Mouse (Mus musculus) lung, postnatal 0 days (tissue): ENCODE measurements at regions not wholly inside any gene's neighbourhood (a gene's known extent, or its start where the extent isn't known, plus 50 kb on each side); places are given as distances from the start of the nearest gene placed in this dataset.
A peak's percentile ranks its signal among the peaks of the same experiment; 100 is the strongest.

Experiments used
- ATAC-seq: fragments of 200-750 bp; cut with Nextera tagmentation; 2 replicates; pipeline ENCODE4 v1.8.0; 2017; ENCODE audit warnings: moderate library complexity
- DNase-seq: peaks from one replicate; pipeline ENCODE4 v3.0.0-alpha.2; 2016; ENCODE audit warnings: low spot score
- H3K27ac ChIP-seq: fragments of 300-500 bp; sonication (generic); 2 replicates; pipeline ENCODE4 v1.5.1; 2014; ENCODE audit warnings: antibody characterized with exemption, mild to moderate bottlenecking, low read length, mixed read lengths
- H3K27me3 ChIP-seq: fragments of 300-500 bp; sonication (generic); replicated peaks from 2 replicates; pipeline ENCODE4 v1.6.1; 2014; ENCODE audit warnings: low read length, mixed read lengths; ENCODE audit not compliant: insufficient read depth
- H3K36me3 ChIP-seq: fragments of 300-500 bp; sonication (generic); 2 replicates; pipeline ENCODE4 v1.6.1; 2014; ENCODE audit warnings: low read length, mixed read lengths; ENCODE audit not compliant: insufficient read depth
- H3K4me1 ChIP-seq: fragments of 300-500 bp; sonication (generic); 2 replicates; pipeline ENCODE4 v1.6.1; 2014; ENCODE audit warnings: antibody characterized with exemption, low read depth, low read length, mixed read lengths; ENCODE audit not compliant: insufficient read depth
- H3K4me2 ChIP-seq: fragments of 300-500 bp; sonication (generic); replicated peaks from 2 replicates; pipeline ENCODE4 v1.6.1; 2014; ENCODE audit warnings: low read depth, mild to moderate bottlenecking, low read length, moderate library complexity, mixed read lengths
- H3K4me3 ChIP-seq: fragments of 300-500 bp; sonication (generic); 2 replicates; pipeline ENCODE4 v1.5.1; 2014; ENCODE audit warnings: low read depth, low read length
- H3K9ac ChIP-seq: fragments of 300-500 bp; sonication (generic); replicated peaks from 2 replicates; pipeline ENCODE4 v1.6.1; 2014; ENCODE audit warnings: low read depth, mild to moderate bottlenecking
- H3K9me3 ChIP-seq: fragments of 300-500 bp; sonication (generic); 2 replicates; pipeline ENCODE4 v1.6.1; 2016; ENCODE audit warnings: low read length, mixed read lengths
- CTCF ChIP-seq: IDR thresholded peaks from 2 replicates; pipeline ENCODE4 v1.5.1; 2016; ENCODE audit warnings: antibody characterized with exemption, mild to moderate bottlenecking
- EP300 ChIP-seq: IDR thresholded peaks from 2 replicates; pipeline ENCODE4 v1.6.1; 2016; ENCODE audit warnings: antibody characterized with exemption, mild to moderate bottlenecking, control low read depth
- WGBS: fragments of 180-500 bp; shearing (Covaris S2); extraction: QIAGEN DNeasy Blood & Tissue Kit; methylation state at CpG from one replicate; pipeline ENCODE4 v1.1.7; 2014; 5-methylcytosine and 5-hydroxymethylcytosine counted together

- 67% methylated on average over 1 of the region's 1 CpGs for WGBS
- Histone ChIP-seq H3K4me2 (no peak overlapping the region), H3K27ac (no peak overlapping the region), H3K4me1 (no peaks in the 10 kb centered on the region), H3K9me3 (no peaks in the 10 kb centered on the region), H3K4me3 (no peak overlapping the region), H3K9ac (no peak overlapping the region), H3K27me3 (no peaks in the 10 kb centered on the region), H3K36me3 (no peaks in the 10 kb centered on the region)
- peak; percentile 9 for DNase-seq
- TF ChIP-seq EP300 (peak; percentile 54), CTCF (no peak)
- ATAC-seq = no peak
These were observed 87.0 kb upstream of the Asb5 start for GRCm38 (mm10) chr8:54442395-54442794.

- peak; percentile 8 for DNase-seq
These were observed 83.0 kb upstream of the Asb5 start for GRCm38 (mm10) chr8:54446370-54446769.

GRCm38 (mm10) chr8:54449811-54450210, 79.6 kb upstream of the Asb5 start:
- H3K27ac ChIP-seq = no peak overlapping the region
- no peak overlapping the region for H3K9ac ChIP-seq
- no peaks in the 10 kb centered on the region for H3K9me3 ChIP-seq
- no peaks in the 10 kb centered on the region for H3K4me1 ChIP-seq
- TF ChIP-seq CTCF (no peak), EP300 (no peak)
- H3K27me3 ChIP-seq = no peaks in the 10 kb centered on the region
- no peaks in the 10 kb centered on the region for H3K36me3 ChIP-seq
- DNase-seq (no peak), ATAC-seq (no peak)
- H3K4me3 ChIP-seq = no peak overlapping the region
- no peak overlapping the region for H3K4me2 ChIP-seq

More at GRCm38 (mm10) chr8:54446370-54446769, 83.0 kb upstream of the Asb5 start:
- Histone ChIP-seq H3K4me2 (no peak overlapping the region), H3K4me1 (no peaks in the 10 kb centered on the region), H3K36me3 (no peaks in the 10 kb centered on the region), H3K27me3 (no peaks in the 10 kb centered on the region), H3K9ac (no peak overlapping the region), H3K27ac (no peak overlapping the region), H3K9me3 (no peaks in the 10 kb centered on the region), H3K4me3 (no peak overlapping the region)
- TF ChIP-seq CTCF (no peak), EP300 (peak; percentile 53)
- no peak for ATAC-seq
- WGBS = 33% methylated on average over 5 of the region's 5 CpGs

DNA sequence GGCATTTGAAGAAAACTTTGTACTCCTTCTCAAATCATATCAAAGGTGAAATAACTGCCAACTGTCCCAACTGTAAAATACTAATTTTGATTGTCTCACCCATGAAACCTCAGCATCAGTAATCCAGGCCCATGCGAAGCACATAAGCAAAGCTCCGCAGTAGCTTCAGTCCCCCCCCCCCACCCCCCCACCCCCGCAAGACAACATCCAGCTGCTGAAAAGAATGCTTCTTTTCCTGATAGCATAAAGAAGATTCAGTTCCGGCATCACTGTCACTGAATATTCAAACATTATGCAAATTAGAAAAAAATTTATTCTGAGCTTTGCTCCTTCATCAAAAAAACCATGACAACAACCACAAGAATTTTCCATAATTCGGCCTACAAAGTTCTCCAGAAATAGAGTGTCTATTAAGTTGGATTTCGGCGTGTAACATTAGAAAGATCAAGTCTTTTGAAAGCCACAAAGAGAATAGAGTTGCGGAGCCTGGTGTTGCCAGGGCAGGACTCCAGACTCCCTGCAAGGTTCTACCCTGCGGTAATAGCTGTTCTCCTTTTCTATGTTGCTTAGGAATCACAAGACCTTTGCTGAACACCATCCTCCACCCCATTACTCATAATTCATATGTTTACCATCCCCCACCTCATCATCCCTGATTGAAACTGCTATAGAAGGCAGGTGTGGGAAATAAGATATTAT, 77.9 kb upstream of the Asb5 start:
- no peak overlapping the region for H3K9ac ChIP-seq
- no peak overlapping the region for H3K27ac ChIP-seq
- DNase-seq (no peak), ATAC-seq (no peak)
- H3K4me2 ChIP-seq = no peak overlapping the region
- H3K4me3 ChIP-seq = no peak overlapping the region
- no peaks in the 10 kb centered on the region for H3K36me3 ChIP-seq
- H3K9me3 ChIP-seq = no peaks in the 10 kb centered on the region
- H3K4me1 ChIP-seq = no peaks in the 10 kb centered on the region
- TF ChIP-seq EP300 (no peak), CTCF (no peak)
- WGBS = 75% methylated on average over 9 of the region's 9 CpGs
- H3K27me3 ChIP-seq = no peaks in the 10 kb centered on the region

DNA sequence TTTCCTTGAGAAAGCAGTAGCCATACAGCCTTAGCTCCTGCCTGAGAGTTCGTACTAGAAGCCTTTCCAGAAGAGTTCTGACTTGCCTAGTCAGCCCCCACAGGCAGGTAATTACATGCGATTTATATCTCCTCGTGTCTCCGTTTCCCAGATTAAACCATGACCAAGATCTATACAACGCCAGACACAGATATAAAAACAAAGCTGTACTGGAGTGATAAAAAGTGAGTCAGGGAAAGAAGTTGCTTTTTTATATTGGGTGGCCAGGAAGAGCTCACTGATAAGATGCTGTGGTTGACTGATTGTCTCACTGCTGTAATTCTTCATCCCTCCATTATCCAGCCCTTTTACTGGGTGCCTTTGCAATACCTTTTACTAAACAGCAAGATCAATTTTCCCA, 64.4 kb upstream of the Asb5 start:
- Histone ChIP-seq H3K9ac (no peak overlapping the region), H3K4me2 (no peak overlapping the region), H3K4me1 (no peaks in the 10 kb centered on the region), H3K4me3 (no peak overlapping the region), H3K9me3 (no peaks in the 10 kb centered on the region), H3K27me3 (no peaks in the 10 kb centered on the region), H3K36me3 (no peaks in the 10 kb centered on the region), H3K27ac (no peak overlapping the region)
- WGBS = 49% methylated on average over 5 of the region's 5 CpGs
- ATAC-seq (no peak), DNase-seq (no peak)
- TF ChIP-seq EP300 (no peak), CTCF (no peak)

DNA sequence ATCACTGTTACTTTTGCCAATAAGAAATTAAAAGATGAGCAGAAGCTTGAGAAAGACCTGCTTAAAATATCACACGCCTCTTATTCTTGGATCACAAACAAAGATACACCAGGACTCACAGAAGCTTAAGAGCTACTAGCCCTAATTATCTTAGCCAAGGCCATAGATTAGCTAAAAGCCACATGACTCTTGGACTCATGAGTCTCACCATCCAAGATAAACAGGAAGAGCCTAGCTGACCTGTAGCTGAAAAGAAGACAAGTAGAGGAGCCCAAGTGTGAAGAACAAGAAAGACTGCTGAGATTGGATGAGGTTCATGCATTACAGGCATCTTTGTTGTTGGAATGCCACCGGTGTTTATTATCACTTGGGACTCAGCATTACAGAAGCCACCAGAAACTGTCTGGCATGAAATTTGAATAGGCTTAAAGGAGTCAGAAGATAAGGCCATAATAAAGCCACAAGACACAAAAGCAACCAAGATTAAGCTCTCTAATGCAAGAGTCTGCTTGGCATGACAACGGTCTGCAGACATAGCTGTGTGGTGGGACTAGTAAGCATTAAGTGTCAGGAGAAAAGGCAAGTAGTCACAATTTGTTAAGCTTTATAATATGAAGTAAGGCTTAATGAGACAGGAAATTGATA, 63.8 kb upstream of the Asb5 start:
- no peak overlapping the region for H3K9ac ChIP-seq
- H3K36me3 ChIP-seq = no peaks in the 10 kb centered on the region
- TF ChIP-seq CTCF (no peak), EP300 (no peak)
- no peaks in the 10 kb centered on the region for H3K9me3 ChIP-seq
- no peak for DNase-seq
- no peaks in the 10 kb centered on the region for H3K27me3 ChIP-seq
- H3K4me1 ChIP-seq = no peaks in the 10 kb centered on the region
- ATAC-seq = no peak
- 40% methylated on average over 3 of the region's 3 CpGs for WGBS
- no peak overlapping the region for H3K4me2 ChIP-seq
- H3K4me3 ChIP-seq = no peak overlapping the region
- no peak overlapping the region for H3K27ac ChIP-seq
